Mouse (Mus musculus): Measurements from ENCODE around the gene Rhog. TPM values are rescaled to one million over a fixed set of nuclear protein-coding genes. Genes with fewer than 3 reads are reported as not detected.
A peak's percentile ranks its signal among the peaks of the same experiment; 100 is the strongest.

Rhog gene
- polyA plus RNA-seq, 2 experiments, result 31.4 to 53.4 TPM

- WGBS (ENCODE audit: insufficient replicate concordance), result 70% methylated on average over 3 of the region's 3 CpGs
- Histone ChIP-seq H3K27me3 (ENCODE audit: control insufficient read depth, insufficient read depth, low read length) (no peaks in the 10 kb centered on the region), H3K9me3 (ENCODE audit: control insufficient read depth, low read length) (no peaks in the 10 kb centered on the region), H3K27ac (no peak overlapping the region), H3K4me3 (ENCODE audit: insufficient read depth in 1 of 2, low read depth in 2 of 2, low read length in 2 of 2) (no peak overlapping the region), H3K4me1 (replicated peaks; ENCODE audit: control insufficient read depth in 2 of 2, insufficient read depth in 2 of 2, low read length in 1 of 2) (peaks cover 8% of the 10 kb centered on the region in 2 experiments), H3K36me3 (replicated peaks; ENCODE audit: control insufficient read depth, insufficient read depth, low read depth) (no peaks in the 10 kb centered on the region), H3K4me2 (ENCODE audit: low read depth) (no peak overlapping the region), H3K9ac (replicated peaks) (no peak overlapping the region)
- DNase-seq (ENCODE audit: low read depth in 3 of 3, low spot score in 3 of 3) (no peak), ATAC-seq (ENCODE audit: insufficient read depth) (no peak)
- no peak for TF ChIP-seq EP300 (IDR thresholded peaks at IDR 0.05; ENCODE audit: low read depth)
- no peak for TF ChIP-seq CTCF (IDR thresholded peaks at IDR 0.05; ENCODE audit: low read depth)
These were observed 782 bp upstream of the Rhog start for GRCm38 (mm10) chr7:102256636-102257035.

- DNase-seq (ENCODE audit: low read depth in 3 of 3, low spot score in 3 of 3) (no peak), ATAC-seq (ENCODE audit: insufficient read depth) (no peak)
- H3K4me2 ChIP-seq (ENCODE audit: low read depth), result peak overlapping the region; percentile 37
- no peaks in the 10 kb centered on the region for H3K9me3 ChIP-seq (ENCODE audit: control insufficient read depth, low read length)
- H3K27ac ChIP-seq, result peak overlapping the region; percentile 37
- peak overlapping the region; percentile 50 for H3K9ac ChIP-seq (replicated peaks)
- H3K4me1 ChIP-seq (replicated peaks; ENCODE audit: control insufficient read depth in 2 of 2, insufficient read depth in 2 of 2, low read length in 1 of 2), result peaks cover 10 to 16% of the 10 kb centered on the region in 2 experiments
- 15% methylated on average over 1 of the region's 1 CpGs for WGBS (ENCODE audit: insufficient replicate concordance)
- H3K4me3 ChIP-seq (ENCODE audit: insufficient read depth in 1 of 2, low read depth in 2 of 2, low read length in 2 of 2), result no peak overlapping the region
- no peaks in the 10 kb centered on the region for H3K27me3 ChIP-seq (ENCODE audit: control insufficient read depth, insufficient read depth, low read length)
- H3K36me3 ChIP-seq (replicated peaks; ENCODE audit: control insufficient read depth, insufficient read depth, low read depth), result no peaks in the 10 kb centered on the region
- TF ChIP-seq CTCF (IDR thresholded peaks at IDR 0.05; ENCODE audit: low read depth) (no peak), EP300 (IDR thresholded peaks at IDR 0.05; ENCODE audit: low read depth) (peak; percentile 24; the same call in 1 of the 2 replicates)
These were observed 2.2 kb downstream of the Rhog start for GRCm38 (mm10) chr7:102253631-102254030.

GRCm38 (mm10) chr7:102250631-102251214 lies 5.1 kb downstream of the Rhog start:
- DNase-seq (ENCODE audit: low read depth in 3 of 3, low spot score in 3 of 3), result peak; percentile 75 to 81 (median 80)
- H3K27ac ChIP-seq, result peak overlapping the region; percentile 95
- H3K4me3 ChIP-seq (ENCODE audit: insufficient read depth in 1 of 2, low read depth in 2 of 2, low read length in 2 of 2), result peak overlapping the region; percentile 73 to 83
- TF ChIP-seq EP300 (IDR thresholded peaks at IDR 0.05; ENCODE audit: low read depth) (no peak), CTCF (IDR thresholded peaks at IDR 0.05; ENCODE audit: low read depth) (peak; percentile 94)
- H3K36me3 ChIP-seq (replicated peaks; ENCODE audit: control insufficient read depth, insufficient read depth, low read depth), result no peaks in the 10 kb centered on the region
- H3K27me3 ChIP-seq (ENCODE audit: control insufficient read depth, insufficient read depth, low read length), result no peaks in the 10 kb centered on the region
- peak; percentile 67 for ATAC-seq (ENCODE audit: insufficient read depth)
- peaks cover 36 to 45% of the 10 kb centered on the region in 2 experiments for H3K4me1 ChIP-seq (replicated peaks; ENCODE audit: control insufficient read depth in 2 of 2, insufficient read depth in 2 of 2, low read length in 1 of 2)
- H3K9ac ChIP-seq (replicated peaks), result peak overlapping the region; percentile 89
- peak overlapping the region; percentile 95 for H3K4me2 ChIP-seq (ENCODE audit: low read depth)
- no peaks in the 10 kb centered on the region for H3K9me3 ChIP-seq (ENCODE audit: control insufficient read depth, low read length)
- under 1% methylated on average over 33 of the region's 33 CpGs for WGBS (ENCODE audit: insufficient replicate concordance)

- peak; percentile 80 for ATAC-seq (ENCODE audit: insufficient read depth)
- whole genome bisulfite sequencing (ENCODE audit: insufficient replicate concordance), result under 1% methylated on average over 46 of the region's 49 CpGs
- peak overlapping the region; percentile 95 for H3K27ac ChIP-seq
- H3K4me3 ChIP-seq (ENCODE audit: insufficient read depth in 1 of 2, low read depth in 2 of 2, low read length in 2 of 2), result peak overlapping the region; percentile 83 to 95
- H3K9me3 ChIP-seq (ENCODE audit: control insufficient read depth, low read length), result no peaks in the 10 kb centered on the region
- peak overlapping the region; percentile 95 for H3K4me2 ChIP-seq (ENCODE audit: low read depth)
- no peaks in the 10 kb centered on the region for H3K36me3 ChIP-seq (replicated peaks; ENCODE audit: control insufficient read depth, insufficient read depth, low read depth)
- no peak for TF ChIP-seq EP300 (IDR thresholded peaks at IDR 0.05; ENCODE audit: low read depth)
- no peak for TF ChIP-seq CTCF (IDR thresholded peaks at IDR 0.05; ENCODE audit: low read depth)
- peak overlapping the region; percentile 89 for H3K9ac ChIP-seq (replicated peaks)
- no peaks in the 10 kb centered on the region for H3K27me3 ChIP-seq (ENCODE audit: control insufficient read depth, insufficient read depth, low read length)
- H3K4me1 ChIP-seq (replicated peaks; ENCODE audit: control insufficient read depth in 2 of 2, insufficient read depth in 2 of 2, low read length in 1 of 2), result peaks cover 39 to 51% of the 10 kb centered on the region in 2 experiments
- DNase-seq (ENCODE audit: low read depth in 3 of 3, low spot score in 3 of 3), result peak; percentile 60 to 67 (median 64)
These were observed 5.8 kb downstream of the Rhog start for GRCm38 (mm10) chr7:102249896-102250630.

- no peaks in the 10 kb centered on the region for H3K36me3 ChIP-seq (replicated peaks; ENCODE audit: control insufficient read depth, insufficient read depth, low read depth)
- H3K4me1 ChIP-seq (replicated peaks; ENCODE audit: control insufficient read depth in 2 of 2, insufficient read depth in 2 of 2, low read length in 1 of 2), result peaks cover 45 to 55% of the 10 kb centered on the region in 2 experiments
- H3K4me3 ChIP-seq (ENCODE audit: insufficient read depth in 1 of 2, low read depth in 2 of 2, low read length in 2 of 2), result peak overlapping the region; percentile 83 to 95
- H3K9me3 ChIP-seq (ENCODE audit: control insufficient read depth, low read length), result no peaks in the 10 kb centered on the region
- TF ChIP-seq CTCF (IDR thresholded peaks at IDR 0.05; ENCODE audit: low read depth), result no peak
- TF ChIP-seq EP300 (IDR thresholded peaks at IDR 0.05; ENCODE audit: low read depth), result no peak
- DNase-seq (ENCODE audit: low read depth in 3 of 3, low spot score in 3 of 3) (no peak), ATAC-seq (ENCODE audit: insufficient read depth) (peak; percentile 40)
- peak overlapping the region; percentile 95 for H3K27ac ChIP-seq
- H3K4me2 ChIP-seq (ENCODE audit: low read depth), result peak overlapping the region; percentile 95
- under 1% methylated on average over 23 of the region's 23 CpGs for WGBS (ENCODE audit: insufficient replicate concordance)
- peak overlapping the region; percentile 89 for H3K9ac ChIP-seq (replicated peaks)
- no peaks in the 10 kb centered on the region for H3K27me3 ChIP-seq (ENCODE audit: control insufficient read depth, insufficient read depth, low read length)
These were observed 6.3 kb downstream of the Rhog start for GRCm38 (mm10) chr7:102249531-102249895.
